Mouse (Mus musculus): ENCODE measurements around the gene Igsf3. TPM values are rescaled to one million over a fixed set of nuclear protein-coding genes. Genes with fewer than 3 reads are reported as not detected.

The Igsf3 gene
- polyA plus RNA-seq, 1 experiment from 2014 or later = 76.9 TPM

DNA sequence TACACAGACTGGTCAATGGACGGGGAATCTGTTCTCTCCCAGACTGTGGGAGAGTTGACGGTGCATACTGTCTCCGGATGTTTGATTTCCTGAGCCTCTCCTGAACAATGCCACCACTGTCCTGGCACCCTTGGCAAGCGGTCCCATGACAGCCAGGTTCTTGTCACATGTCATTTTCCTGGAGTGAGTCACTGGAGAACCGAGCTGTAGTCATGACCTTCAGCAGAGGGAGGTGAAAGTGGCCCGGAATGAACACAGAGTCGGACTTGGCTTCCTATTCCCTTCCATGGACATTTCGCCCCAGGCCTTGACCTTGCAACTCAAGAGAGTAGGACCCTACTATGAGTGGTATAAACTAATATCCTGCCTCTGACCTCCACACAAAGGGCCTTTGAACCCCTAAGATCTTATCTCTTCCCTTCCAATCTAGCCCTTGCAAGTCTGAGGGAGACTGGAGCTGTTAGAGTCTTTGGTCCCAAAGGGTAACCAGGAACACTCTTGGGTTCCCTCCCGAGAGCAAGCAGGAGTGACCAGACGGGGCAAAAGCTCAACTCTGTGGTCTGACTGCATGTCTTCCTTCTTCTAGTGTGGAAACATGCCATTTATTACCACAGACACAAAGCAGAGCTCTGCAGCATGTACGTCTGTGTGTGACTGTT lies 123.6 kb downstream of the Igsf3 start:
- H3K4me2 ChIP-seq = no peak overlapping the region
- H3K36me3 ChIP-seq = no peaks in the 10 kb centered on the region
- 0 out of 2 replicates have a peak, but pooled peaks cover under 1% of the 10 kb centered on the region for H3K4me1 ChIP-seq (replicated peaks)
- H3K27ac ChIP-seq (replicated peaks) = no peak overlapping the region
- 76% methylated on average over 11 of the region's 11 CpGs for WGBS
- H3K4me3 ChIP-seq = no peak overlapping the region
- ATAC-seq (ENCODE audit: low read depth) = no peak
- H3K27me3 ChIP-seq = no peaks in the 10 kb centered on the region
- H3K9me3 ChIP-seq = no peaks in the 10 kb centered on the region
- H3K9ac ChIP-seq = no peak overlapping the region

DNA sequence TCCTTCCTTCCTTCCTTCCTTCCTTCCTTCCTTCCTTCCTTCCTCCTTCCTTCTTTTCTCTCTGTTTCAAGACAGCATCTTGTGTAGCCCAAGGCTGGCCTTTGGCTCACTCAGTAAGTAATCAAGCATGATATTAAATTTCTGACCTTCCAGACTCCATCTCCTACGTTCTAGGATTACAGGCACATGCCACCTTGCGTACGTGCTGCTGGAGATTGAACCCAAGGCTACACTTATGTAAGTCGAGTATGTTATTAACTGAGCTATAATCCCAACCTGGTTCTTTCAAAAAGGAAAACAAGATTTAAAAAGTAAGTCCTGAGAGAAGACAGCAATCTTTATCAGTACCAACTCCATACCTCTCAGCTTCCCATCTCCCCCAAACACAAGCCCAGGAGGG lies 124.7 kb downstream of the Igsf3 start:
- WGBS = 79% methylated on average over 4 of the region's 4 CpGs
- ATAC-seq (ENCODE audit: low read depth) = no peak
- H3K36me3 ChIP-seq = no peaks in the 10 kb centered on the region

DNA sequence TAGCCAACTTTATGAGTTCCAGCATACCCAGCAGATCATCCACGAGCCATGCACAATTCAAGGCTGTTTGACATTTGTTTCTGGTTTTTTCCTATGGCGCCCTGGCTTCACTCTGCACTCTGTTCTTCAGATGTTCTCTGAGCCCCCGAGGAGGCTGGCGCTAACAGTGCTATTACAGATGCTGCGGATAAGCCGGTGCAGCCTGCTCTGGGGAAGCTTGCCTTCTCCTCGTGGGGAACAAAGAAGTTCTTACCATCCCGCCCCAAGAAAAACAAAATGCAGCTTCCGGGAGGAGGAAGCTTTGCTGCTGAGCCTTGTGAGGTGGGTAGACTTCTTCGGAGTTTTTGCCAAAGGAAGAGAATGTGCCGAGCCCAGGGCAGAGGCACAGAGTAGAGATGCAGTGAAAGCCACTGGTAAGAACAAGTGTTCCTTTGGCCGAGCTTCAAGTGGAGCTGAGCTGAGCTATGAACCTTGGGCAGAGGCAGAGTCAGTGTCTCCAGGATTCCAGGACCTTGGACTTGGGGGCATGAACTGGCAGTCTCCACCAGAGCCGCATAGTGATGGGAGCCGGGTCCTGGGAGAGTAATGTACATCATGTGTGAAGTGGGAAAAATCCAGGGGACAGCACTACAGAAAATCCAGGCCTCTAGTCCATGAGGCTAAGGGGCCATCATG lies 125.3 kb downstream of the Igsf3 start:
- ATAC-seq (ENCODE audit: low read depth) = no peak
- Histone ChIP-seq H3K4me3 (no peak overlapping the region), H3K36me3 (no peaks in the 10 kb centered on the region), H3K27me3 (no peaks in the 10 kb centered on the region), H3K9me3 (no peaks in the 10 kb centered on the region), H3K9ac (no peak overlapping the region), H3K4me2 (no peak overlapping the region), H3K4me1 (replicated peaks) (peaks cover 12% of the 10 kb centered on the region), H3K27ac (replicated peaks) (no peak overlapping the region)
- 50% methylated on average over 14 of the region's 14 CpGs for WGBS

More for the DNA sequence above, 124.7 kb downstream of the Igsf3 start:
- no peak overlapping the region for H3K4me2 ChIP-seq
- H3K9ac ChIP-seq = no peak overlapping the region
- peaks cover 11% of the 10 kb centered on the region for H3K4me1 ChIP-seq (replicated peaks)
- no peaks in the 10 kb centered on the region for H3K9me3 ChIP-seq
- no peak overlapping the region for H3K27ac ChIP-seq (replicated peaks)
- no peaks in the 10 kb centered on the region for H3K27me3 ChIP-seq
- no peak overlapping the region for H3K4me3 ChIP-seq

DNA sequence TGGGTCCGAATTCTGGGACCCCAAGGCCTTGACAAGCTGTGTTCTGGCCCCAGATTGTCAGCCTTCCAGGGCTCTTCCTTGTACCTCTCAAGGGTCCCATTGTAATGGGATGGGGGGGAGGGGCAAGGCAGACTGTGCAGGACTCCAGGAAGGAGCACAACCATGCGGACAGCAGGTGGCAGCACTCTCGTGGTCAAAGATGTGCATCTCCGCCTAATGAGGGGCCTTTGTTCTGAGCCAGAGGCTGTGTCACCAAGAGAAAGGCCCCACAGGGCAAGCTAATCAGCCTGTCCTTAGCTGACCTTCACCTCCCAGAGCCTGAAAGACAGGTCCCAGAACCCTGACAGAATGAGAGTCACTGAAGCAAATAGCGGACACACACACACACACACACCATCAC lies 129.3 kb downstream of the Igsf3 start:
- H3K27ac ChIP-seq (replicated peaks) = peak overlapping the region; percentile 43

DNA sequence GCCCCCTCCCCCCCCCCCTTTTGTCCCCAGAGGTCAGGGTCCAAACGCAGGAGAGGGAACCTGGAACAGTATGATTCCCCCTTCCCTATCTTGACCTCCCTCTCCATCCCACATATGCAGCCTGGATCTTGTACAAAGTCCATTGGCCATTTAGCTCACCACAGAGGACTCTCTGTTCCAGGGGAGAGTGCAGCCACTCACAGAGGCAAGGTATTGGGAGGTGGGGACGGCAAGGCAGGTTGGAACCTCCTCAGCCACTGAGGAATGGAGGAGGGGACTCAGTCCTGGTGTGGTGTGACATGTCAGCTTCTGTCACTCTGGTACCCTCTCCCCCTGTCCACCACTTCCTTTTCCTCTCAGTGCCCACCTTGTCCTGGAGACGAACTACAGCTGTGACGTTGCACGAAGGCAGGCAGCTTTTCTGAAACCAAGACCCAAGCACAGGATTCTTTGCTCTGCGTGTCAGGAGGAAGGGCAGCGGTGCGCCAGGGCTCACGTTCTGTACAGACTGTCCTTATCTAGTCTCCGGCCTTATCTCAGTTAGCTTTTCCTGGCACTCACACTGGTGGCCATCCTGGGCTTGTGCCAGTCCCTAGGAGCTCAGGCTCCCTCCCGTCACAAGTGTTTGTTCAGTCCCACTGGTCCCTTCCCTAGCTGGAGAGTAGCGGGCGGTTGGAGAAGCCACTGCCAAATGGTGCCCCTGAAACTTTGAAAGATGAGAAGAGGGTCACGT lies 130.3 kb downstream of the Igsf3 start:
- no peaks in the 10 kb centered on the region for H3K36me3 ChIP-seq
- no peak overlapping the region for H3K27ac ChIP-seq (replicated peaks)
- H3K4me1 ChIP-seq (replicated peaks) = peaks cover 12% of the 10 kb centered on the region
- WGBS = 70% methylated on average over 14 of the region's 14 CpGs
- no peak overlapping the region for H3K4me3 ChIP-seq
- H3K9ac ChIP-seq = no peak overlapping the region
- H3K27me3 ChIP-seq = no peaks in the 10 kb centered on the region
- no peak for ATAC-seq (ENCODE audit: low read depth)
- no peak overlapping the region for H3K4me2 ChIP-seq
- H3K9me3 ChIP-seq = 0 out of 2 replicates have a peak, but pooled peaks cover 3% of the 10 kb centered on the region

More for the DNA sequence above, 129.3 kb downstream of the Igsf3 start:
- ATAC-seq (ENCODE audit: low read depth) = peak; percentile 89
- H3K4me1 ChIP-seq (replicated peaks) = peaks cover 12% of the 10 kb centered on the region
- no peaks in the 10 kb centered on the region for H3K9me3 ChIP-seq
- WGBS = 30% methylated on average over 5 of the region's 5 CpGs
- no peak overlapping the region for H3K4me3 ChIP-seq
- H3K4me2 ChIP-seq = no peak overlapping the region
- H3K36me3 ChIP-seq = no peaks in the 10 kb centered on the region
- no peak overlapping the region for H3K9ac ChIP-seq
- H3K27me3 ChIP-seq = no peaks in the 10 kb centered on the region

DNA sequence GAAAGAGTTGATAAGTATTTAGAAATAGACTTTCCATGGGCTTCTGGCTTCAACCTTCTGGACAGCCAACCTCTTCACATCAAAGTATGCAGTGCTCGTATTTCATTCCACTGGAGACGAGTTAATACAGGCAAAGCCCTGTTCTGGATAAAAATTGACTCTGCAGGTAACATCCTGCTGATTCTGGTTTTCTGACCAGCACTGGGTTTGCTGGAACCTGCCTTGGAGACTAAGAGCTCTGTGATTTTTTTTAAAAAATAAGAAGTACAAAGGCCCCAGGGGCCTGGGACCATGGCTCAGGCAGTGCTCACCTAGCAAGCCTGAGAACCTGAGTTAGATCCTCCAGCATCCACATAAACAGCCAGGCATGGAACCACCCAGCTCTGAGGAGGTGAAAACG lies 130.9 kb downstream of the Igsf3 start:
- WGBS = 72% methylated on average over 3 of the region's 3 CpGs
- Histone ChIP-seq H3K9ac (no peak overlapping the region), H3K9me3 (0 out of 2 replicates have a peak, but pooled peaks cover 3% of the 10 kb centered on the region), H3K27me3 (no peaks in the 10 kb centered on the region), H3K4me2 (no peak overlapping the region), H3K4me3 (no peak overlapping the region), H3K36me3 (no peaks in the 10 kb centered on the region), H3K27ac (replicated peaks) (no peak overlapping the region), H3K4me1 (replicated peaks) (peaks cover 12% of the 10 kb centered on the region)
- ATAC-seq (ENCODE audit: low read depth) = no peak

DNA sequence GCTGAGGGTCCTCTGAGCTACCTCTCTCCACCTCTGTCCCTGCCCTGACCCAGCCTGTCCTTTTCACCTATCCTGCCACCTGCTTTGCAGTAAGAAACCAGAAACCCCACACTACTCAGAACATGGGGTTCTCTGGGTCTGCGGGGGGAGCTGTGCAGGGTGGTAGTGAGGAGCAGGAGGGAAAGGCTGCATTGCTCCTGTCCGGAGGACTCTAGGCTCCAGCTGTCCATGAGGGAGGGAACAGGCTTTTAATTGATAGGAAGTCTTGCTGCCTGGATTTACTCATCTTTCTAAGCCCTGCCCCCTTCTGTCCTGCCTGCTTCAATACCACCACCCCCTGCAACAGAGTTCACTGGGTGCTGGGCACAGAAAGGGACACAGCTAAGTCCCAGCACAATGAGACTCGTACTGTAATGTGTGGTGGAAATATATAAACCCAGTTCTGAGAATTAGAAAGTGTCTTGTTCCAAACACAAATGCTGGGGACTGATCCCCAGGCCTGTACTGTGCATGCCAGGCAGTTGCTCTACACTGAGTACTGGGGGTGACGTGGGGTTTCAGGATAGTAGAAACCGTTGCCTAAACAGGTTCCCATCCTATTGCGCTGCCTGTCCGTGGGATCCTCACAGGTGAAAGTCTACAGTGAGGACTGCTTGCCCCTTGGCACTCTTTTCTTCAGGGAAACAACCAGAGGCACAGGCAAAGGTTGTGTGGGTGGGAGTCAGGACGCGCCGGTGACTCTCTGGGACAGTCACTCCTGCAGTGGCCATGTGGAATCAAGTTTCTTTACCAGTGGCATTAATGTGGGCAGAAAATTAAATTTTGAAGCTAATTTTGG lies 133.0 kb downstream of the Igsf3 start:
- no peak overlapping the region for H3K9ac ChIP-seq
- H3K4me2 ChIP-seq = no peak overlapping the region
- no peaks in the 10 kb centered on the region for H3K36me3 ChIP-seq
- H3K27ac ChIP-seq (replicated peaks) = no peak overlapping the region
- no peak overlapping the region for H3K4me3 ChIP-seq
- H3K9me3 ChIP-seq = 0 out of 2 replicates have a peak, but pooled peaks cover 3% of the 10 kb centered on the region
- 86% methylated on average over 10 of the region's 10 CpGs for WGBS
- H3K27me3 ChIP-seq = no peaks in the 10 kb centered on the region
- peaks cover 25% of the 10 kb centered on the region for H3K4me1 ChIP-seq (replicated peaks)
- ATAC-seq (ENCODE audit: low read depth) = no peak

DNA sequence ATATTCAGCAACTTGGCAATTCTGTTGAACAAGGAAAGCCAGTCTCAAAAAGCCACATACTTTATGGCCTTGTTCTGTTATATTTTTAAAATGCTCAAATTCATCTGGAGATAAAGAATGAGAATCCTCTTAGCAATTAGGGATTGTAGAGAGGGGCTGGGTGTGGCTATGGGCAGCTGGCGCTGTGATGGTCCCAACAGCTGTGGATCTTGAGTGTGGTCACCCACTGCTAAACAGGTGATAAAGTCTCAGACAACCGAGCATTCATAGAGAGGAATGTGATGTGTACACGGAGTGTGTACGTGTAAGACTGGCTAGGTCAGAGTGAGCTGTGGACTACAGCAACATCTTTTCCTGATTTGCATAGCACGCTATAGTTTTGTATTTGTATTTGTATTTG lies 133.7 kb downstream of the Igsf3 start:
- Histone ChIP-seq H3K27me3 (no peaks in the 10 kb centered on the region), H3K9me3 (0 out of 2 replicates have a peak, but pooled peaks cover 3% of the 10 kb centered on the region), H3K4me3 (no peak overlapping the region), H3K36me3 (no peaks in the 10 kb centered on the region), H3K27ac (replicated peaks) (no peak overlapping the region), H3K4me1 (replicated peaks) (peaks cover 24% of the 10 kb centered on the region), H3K9ac (no peak overlapping the region), H3K4me2 (no peak overlapping the region)
- WGBS = 92% methylated on average over 5 of the region's 5 CpGs
- no peak for ATAC-seq (ENCODE audit: low read depth)

Other genes starting within 250 kb of the Igsf3 start
- 0.28 TPM in 1 of 2 replicates, not detected in the other for gene Cd2, start 89.1 kb upstream of the Igsf3 start, polyA plus RNA-seq (2015; fragmentation: Nextera tagmentation; extraction: Ambion mirVana)
- gene Atp1a1, start 227.6 kb downstream of the Igsf3 start, polyA plus RNA-seq (2015; fragmentation: Nextera tagmentation; extraction: Ambion mirVana) = 66.4 and 69.5 TPM in 2 replicates

Data from neural tube, embryonic 13.5 days (tissue).